Mouse (Mus musculus) kidney, embryonic 14.5 days (tissue): ENCODE data around the gene Bnip2. TPM values are rescaled to one million over a fixed set of nuclear protein-coding genes. Genes with fewer than 3 reads are reported as not detected.

Source experiments
- ATAC-seq: fragments of 200-750 bp; cut with Nextera tagmentation; 2 replicates; pipeline ENCODE4 v1.8.0; 2017; ENCODE audit warnings: moderate number of reproducible peaks, mild to moderate bottlenecking, moderate TSS enrichment, moderate library complexity; ENCODE audit not compliant: low FRiP score, low TSS enrichment
- H3K27ac ChIP-seq: fragments of 300-500 bp; sonication (generic); 2 replicates; pipeline ENCODE4 v1.5.1; 2014; ENCODE audit warnings: low read depth, mild to moderate bottlenecking, low read length, moderate library complexity, mixed read lengths
- H3K27me3 ChIP-seq: fragments of 300-500 bp; sonication (generic); 2 replicates; pipeline ENCODE4 v1.6.1; 2014; ENCODE audit warnings: mild to moderate bottlenecking, low read length; ENCODE audit not compliant: control insufficient read depth, insufficient read depth
- H3K36me3 ChIP-seq: fragments of 300-500 bp; sonication (generic); 2 replicates; pipeline ENCODE4 v1.6.1; 2014; ENCODE audit warnings: low read length, mixed read lengths; ENCODE audit not compliant: control insufficient read depth, insufficient read depth
- H3K4me1 ChIP-seq: fragments of 300-500 bp; sonication (generic); 2 replicates; pipeline ENCODE4 v1.6.1; 2014; ENCODE audit warnings: low read length, mixed read lengths; ENCODE audit not compliant: control insufficient read depth, insufficient read depth
- H3K4me2 ChIP-seq: fragments of 300-500 bp; sonication (generic); replicated peaks from 2 replicates; pipeline ENCODE4 v1.6.1; 2014; ENCODE audit warnings: low read depth, mild to moderate bottlenecking, low read length
- H3K4me3 ChIP-seq: fragments of 300-500 bp; sonication (generic); 2 replicates; pipeline ENCODE4 v1.5.1; 2014; ENCODE audit warnings: mild to moderate bottlenecking, low read length
- H3K9ac ChIP-seq: fragments of 300-500 bp; sonication (generic); 2 replicates; pipeline ENCODE4 v1.6.1; 2014; ENCODE audit warnings: low read depth, mild to moderate bottlenecking, low read length, moderate library complexity
- H3K9me3 ChIP-seq: fragments of 300-500 bp; sonication (generic); 2 replicates; pipeline ENCODE4 v1.6.1; 2016; ENCODE audit warnings: low read length; ENCODE audit not compliant: control insufficient read depth
- WGBS: fragments of 180-500 bp; shearing (Covaris S2); extraction: QIAGEN DNeasy Blood & Tissue Kit; methylation state at CpG from one replicate; pipeline ENCODE4 v1.1.7; 2014; 5-methylcytosine and 5-hydroxymethylcytosine counted together
- polyA plus RNA-seq: library from polyadenylated mRNA; unstranded; fragments of >200 nt; fragmentation: Nextera tagmentation; extraction: Ambion mirVana; gene quantifications from 2 replicates; pipeline ENCODE4 v1.2.1, GENCODE M21; 2014

The Bnip2 gene
- 96.5 and 124 TPM in 2 replicates for polyA plus RNA-seq

DNA sequence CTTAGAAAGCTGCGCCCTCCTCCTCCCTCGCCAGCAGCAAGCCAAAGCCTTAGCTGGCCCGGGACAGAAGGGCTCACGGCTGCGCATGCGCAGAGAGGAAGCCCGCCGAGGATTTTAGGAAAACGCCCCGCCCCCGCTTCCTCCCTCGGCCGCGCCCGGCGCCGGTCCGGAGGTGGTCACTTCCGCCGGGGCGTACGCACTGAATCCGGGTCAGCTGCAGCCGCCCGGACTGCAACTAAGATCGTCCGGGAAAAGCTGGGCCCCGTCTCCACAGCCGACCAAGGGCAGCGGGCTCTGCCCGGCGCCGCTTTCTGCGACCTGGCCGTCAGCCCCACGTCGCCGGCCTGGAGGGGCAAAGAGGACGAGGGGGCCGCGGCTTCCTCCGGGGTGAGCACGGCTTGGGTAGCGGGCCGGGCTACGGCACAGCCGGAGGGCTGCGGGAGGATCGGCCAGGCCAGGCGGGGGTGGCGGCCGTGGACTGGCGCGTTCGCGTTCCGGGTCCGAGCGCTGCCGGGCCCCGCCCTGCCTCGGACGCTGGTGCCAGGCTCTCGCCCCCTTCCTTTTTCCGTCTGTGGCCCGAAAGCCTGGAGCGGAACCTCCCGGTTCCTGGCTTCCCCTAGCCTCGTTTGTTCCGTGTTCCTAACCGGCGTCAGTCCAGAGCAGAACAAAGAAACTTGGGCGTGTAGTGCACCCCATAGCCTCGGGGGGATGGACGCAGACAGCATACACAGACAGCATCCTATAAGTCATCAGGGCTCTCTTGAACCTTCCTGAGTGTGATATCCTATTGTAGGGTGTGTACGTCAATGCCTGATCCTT is at the start of gene Bnip2:
TSS of gene Bnip2 (plus strand) at position 164 of the 819 bp plus-strand sequence.
- peak within 1 kb of the TSS; percentile 95 for H3K27ac ChIP-seq
- ATAC-seq = peak; percentile 96
- peak within 1 kb of the TSS; percentile 97 for H3K9ac ChIP-seq
- under 1% methylated on average over 76 of the region's 76 CpGs for WGBS
- H3K4me1 ChIP-seq = peaks cover 13% of the 10 kb centered on the region
- H3K27me3 ChIP-seq = no peaks in the 10 kb centered on the region
- peaks cover 11% of the 10 kb centered on the region; the same call in 1 of the 2 replicates for H3K36me3 ChIP-seq
- peak within 1 kb of the TSS; percentile 95 for H3K4me3 ChIP-seq
- H3K9me3 ChIP-seq = no peaks in the 10 kb centered on the region
- peak within 1 kb of the TSS; percentile 56 for H3K4me2 ChIP-seq

DNA sequence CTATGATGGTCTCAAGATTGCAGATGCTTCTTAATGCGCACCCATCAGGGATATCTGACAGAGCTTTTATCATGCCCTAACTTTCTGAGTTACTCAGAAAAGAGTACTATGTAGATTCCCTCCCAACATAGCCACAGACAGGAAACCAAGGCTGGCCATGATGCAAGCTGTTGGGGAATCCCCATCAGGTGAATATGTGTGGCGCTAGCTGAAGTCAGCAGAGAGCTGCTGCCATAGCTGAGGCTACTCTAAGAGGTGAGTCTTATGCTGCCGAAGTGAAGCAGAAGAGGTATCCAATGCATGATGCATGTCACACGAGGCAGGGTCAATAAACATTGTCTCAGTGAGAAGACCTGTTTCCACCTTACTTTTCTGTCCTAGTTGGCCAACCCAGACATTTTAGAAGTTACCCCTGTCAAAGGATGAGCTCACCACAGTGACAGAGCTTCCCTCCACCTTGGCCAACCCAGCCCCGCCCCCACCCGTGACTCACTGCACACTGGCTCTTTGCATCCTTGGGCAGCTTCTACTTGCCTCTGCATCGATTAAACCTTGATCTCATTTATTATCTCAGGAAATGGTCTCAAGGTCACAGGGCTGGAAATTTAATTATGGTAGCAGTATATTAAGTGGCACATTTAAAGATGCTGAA is 48.3 kb upstream of the Bnip2 start:
- no peaks in the 10 kb centered on the region for H3K36me3 ChIP-seq
- no peak for ATAC-seq
- no peak overlapping the region for H3K27ac ChIP-seq
- H3K4me2 ChIP-seq = no peak overlapping the region
- H3K27me3 ChIP-seq = no peaks in the 10 kb centered on the region; the same call in 1 of the 2 replicates
- H3K4me3 ChIP-seq = no peak overlapping the region
- 68% methylated on average over 7 of the region's 7 CpGs for WGBS
- H3K4me1 ChIP-seq = no peaks in the 10 kb centered on the region
- no peaks in the 10 kb centered on the region for H3K9me3 ChIP-seq
- no peak overlapping the region for H3K9ac ChIP-seq

DNA sequence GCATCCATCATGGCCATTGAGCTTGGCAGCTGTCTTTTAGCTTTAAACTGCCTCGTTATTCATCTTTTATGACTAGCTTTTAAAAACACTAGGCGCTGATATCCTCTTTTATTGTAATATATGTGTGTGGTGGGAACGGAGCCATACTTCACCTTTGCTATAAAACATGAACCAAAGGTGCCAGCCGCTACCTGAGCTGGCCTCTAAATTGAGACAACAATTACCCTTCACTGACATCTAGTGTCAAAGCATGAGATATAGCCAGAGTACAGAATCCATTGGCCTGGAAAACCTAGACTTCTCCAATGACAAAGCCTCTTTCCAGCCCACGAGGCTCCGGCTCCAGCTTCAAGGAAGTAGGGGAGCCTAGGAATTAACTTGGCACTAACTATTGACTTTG is 47.7 kb upstream of the Bnip2 start:
- Histone ChIP-seq H3K27ac (no peak overlapping the region), H3K27me3 (no peaks in the 10 kb centered on the region; the same call in 1 of the 2 replicates), H3K4me2 (no peak overlapping the region), H3K9ac (no peak overlapping the region), H3K36me3 (no peaks in the 10 kb centered on the region), H3K4me1 (no peaks in the 10 kb centered on the region), H3K9me3 (no peaks in the 10 kb centered on the region), H3K4me3 (no peak overlapping the region)
- ATAC-seq = no peak
- 33% methylated on average over 6 of the region's 6 CpGs for WGBS

GRCm38 (mm10) chr9:69948964-69949363 is 40.3 kb upstream of the Bnip2 start:
- H3K4me1 ChIP-seq = no peaks in the 10 kb centered on the region
- WGBS = 19% methylated on average over 2 of the region's 2 CpGs

GRCm38 (mm10) chr9:69949641-69950040 is 39.6 kb upstream of the Bnip2 start:
- no peaks in the 10 kb centered on the region for H3K27me3 ChIP-seq
- H3K36me3 ChIP-seq = no peaks in the 10 kb centered on the region
- ATAC-seq = no peak
- H3K27ac ChIP-seq = no peak overlapping the region
- H3K9ac ChIP-seq = no peak overlapping the region
- H3K4me3 ChIP-seq = no peak overlapping the region
- H3K9me3 ChIP-seq = no peaks in the 10 kb centered on the region
- H3K4me1 ChIP-seq = no peaks in the 10 kb centered on the region
- H3K4me2 ChIP-seq = no peak overlapping the region
- 86% methylated on average over 4 of the region's 4 CpGs for WGBS

More at GRCm38 (mm10) chr9:69948964-69949363, 40.3 kb upstream of the Bnip2 start:
- no peak overlapping the region for H3K9ac ChIP-seq
- H3K36me3 ChIP-seq = no peaks in the 10 kb centered on the region
- no peak for ATAC-seq
- no peaks in the 10 kb centered on the region for H3K27me3 ChIP-seq
- H3K9me3 ChIP-seq = no peaks in the 10 kb centered on the region
- no peak overlapping the region for H3K4me3 ChIP-seq
- H3K4me2 ChIP-seq = no peak overlapping the region
- no peak overlapping the region for H3K27ac ChIP-seq

GRCm38 (mm10) chr9:69961007-69961406 is 28.3 kb upstream of the Bnip2 start:
- ATAC-seq = peak; percentile 78
- H3K9me3 ChIP-seq = peaks cover 4% of the 10 kb centered on the region; the same call in 1 of the 2 replicates
- no peak overlapping the region for H3K27ac ChIP-seq
- 0 out of 2 replicates have a peak overlapping the region, but pooled peaks have one; percentile 17 for H3K4me2 ChIP-seq
- no peak overlapping the region for H3K4me3 ChIP-seq
- no peaks in the 10 kb centered on the region for H3K4me1 ChIP-seq
- H3K27me3 ChIP-seq = no peaks in the 10 kb centered on the region
- no peak overlapping the region for H3K9ac ChIP-seq
- H3K36me3 ChIP-seq = no peaks in the 10 kb centered on the region
- WGBS = 12% methylated on average over 6 of the region's 6 CpGs

DNA sequence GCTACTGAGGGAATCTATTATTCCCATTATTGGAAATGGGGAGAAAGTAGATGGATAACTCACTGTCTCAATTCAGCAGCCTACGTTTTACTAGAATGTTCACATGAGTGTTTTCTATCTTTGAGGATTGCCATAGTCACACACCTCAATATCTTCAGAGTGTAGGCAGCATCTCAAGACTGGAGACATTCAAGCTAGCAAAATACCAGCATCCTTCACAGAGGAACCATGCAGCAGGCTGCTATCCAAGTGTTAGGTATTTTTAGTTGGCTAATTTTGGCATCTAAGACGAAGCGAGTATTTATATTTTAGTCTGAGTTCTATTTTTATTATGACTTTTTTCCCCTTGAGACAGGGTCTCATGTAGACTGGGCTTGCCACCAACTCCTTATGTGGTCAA is 24.9 kb upstream of the Bnip2 start:
- no peak overlapping the region for H3K4me2 ChIP-seq
- H3K9ac ChIP-seq = no peak overlapping the region
- H3K27ac ChIP-seq = no peak overlapping the region
- H3K36me3 ChIP-seq = no peaks in the 10 kb centered on the region
- ATAC-seq = no peak
- H3K27me3 ChIP-seq = no peaks in the 10 kb centered on the region
- 83% methylated on average over 3 of the region's 3 CpGs for WGBS
- no peak overlapping the region for H3K4me3 ChIP-seq
- H3K4me1 ChIP-seq = no peaks in the 10 kb centered on the region
- peaks cover 4% of the 10 kb centered on the region; the same call in 1 of the 2 replicates for H3K9me3 ChIP-seq

DNA sequence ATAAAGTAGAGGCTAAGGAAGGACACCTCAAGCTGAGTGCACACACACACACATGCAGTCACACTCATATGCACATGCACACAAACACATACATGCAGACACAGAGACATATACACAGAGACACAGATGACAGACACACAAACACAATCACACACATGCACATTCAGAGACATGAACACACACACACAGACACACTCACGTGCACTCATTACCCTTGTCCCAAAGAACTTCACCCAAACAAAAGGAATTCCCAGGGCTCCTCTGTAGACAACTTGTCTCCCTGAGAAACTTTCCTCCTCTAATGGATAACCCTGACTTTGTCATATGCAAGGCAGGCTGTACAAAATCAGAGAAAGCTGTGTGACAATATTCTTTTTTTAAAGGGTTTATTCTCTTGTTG is 3.7 kb upstream of the Bnip2 start:
- H3K9ac ChIP-seq = no peak overlapping the region
- H3K27ac ChIP-seq = no peak overlapping the region
- H3K4me3 ChIP-seq = no peak overlapping the region
- 77% methylated on average over 1 of the region's 1 CpGs for WGBS
- H3K4me1 ChIP-seq = peaks cover 2% of the 10 kb centered on the region; the same call in 1 of the 2 replicates
- H3K4me2 ChIP-seq = no peak overlapping the region
- no peaks in the 10 kb centered on the region for H3K27me3 ChIP-seq
- no peak for ATAC-seq
- H3K36me3 ChIP-seq = no peaks in the 10 kb centered on the region
- H3K9me3 ChIP-seq = no peaks in the 10 kb centered on the region

DNA sequence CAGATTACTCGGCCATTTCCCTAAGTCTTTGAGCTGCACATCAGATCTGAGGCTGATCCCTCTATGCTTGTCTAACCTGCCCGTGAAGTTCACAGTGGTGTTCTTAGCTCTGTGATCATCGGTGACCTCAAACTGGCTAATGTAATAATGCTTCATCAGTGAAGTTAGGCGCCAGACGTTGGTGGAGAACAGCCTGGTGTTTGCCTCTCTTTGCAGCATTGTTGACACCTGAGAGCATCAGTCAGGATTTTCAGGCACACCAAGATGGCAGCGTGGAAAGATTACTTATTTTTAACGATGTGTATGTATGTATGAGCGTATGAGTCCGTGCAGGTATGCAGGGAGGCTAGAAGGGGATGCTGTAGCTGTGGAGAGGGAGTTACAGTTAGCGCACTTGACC is 3.2 kb upstream of the Bnip2 start:
- 74% methylated on average over 10 of the region's 10 CpGs for WGBS
- ATAC-seq = no peak
- Histone ChIP-seq H3K4me3 (no peak overlapping the region), H3K9me3 (no peaks in the 10 kb centered on the region), H3K4me1 (peaks cover 4% of the 10 kb centered on the region; the same call in 1 of the 2 replicates), H3K36me3 (0 out of 2 replicates have a peak, but pooled peaks cover 2% of the 10 kb centered on the region), H3K4me2 (no peak overlapping the region), H3K27me3 (no peaks in the 10 kb centered on the region), H3K27ac (no peak overlapping the region), H3K9ac (no peak overlapping the region)
